Mouse (Mus musculus) kidney, adult 11 months (tissue): ENCODE measurements around the gene Gm20479.

Experiments
- DNase-seq: peaks from one replicate; pipeline ENCODE4 v3.0.0; 2022

Gene Gm20479

DNA sequence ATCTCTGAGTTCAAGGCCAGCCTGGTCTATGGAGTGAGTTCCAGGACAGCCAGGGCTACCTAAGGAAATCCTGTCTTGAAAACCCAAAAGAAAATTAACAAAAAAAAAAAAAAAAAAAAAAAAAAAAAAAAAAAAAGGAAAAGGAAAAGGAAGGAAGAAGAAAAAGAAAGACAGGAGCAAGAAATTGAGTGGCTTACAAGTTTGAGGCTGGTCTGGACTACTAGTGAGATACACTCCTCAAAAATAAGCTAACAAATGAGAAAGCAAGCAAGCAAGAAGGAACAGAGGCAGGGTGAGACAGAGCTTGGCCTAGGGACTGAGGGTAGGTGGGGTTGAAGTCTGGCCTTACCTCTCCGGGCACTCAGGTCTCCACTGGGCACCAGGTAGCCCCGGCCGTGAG lies 47.4 kb downstream of the Gm20479 start:
- no peak for DNase-seq

DNA sequence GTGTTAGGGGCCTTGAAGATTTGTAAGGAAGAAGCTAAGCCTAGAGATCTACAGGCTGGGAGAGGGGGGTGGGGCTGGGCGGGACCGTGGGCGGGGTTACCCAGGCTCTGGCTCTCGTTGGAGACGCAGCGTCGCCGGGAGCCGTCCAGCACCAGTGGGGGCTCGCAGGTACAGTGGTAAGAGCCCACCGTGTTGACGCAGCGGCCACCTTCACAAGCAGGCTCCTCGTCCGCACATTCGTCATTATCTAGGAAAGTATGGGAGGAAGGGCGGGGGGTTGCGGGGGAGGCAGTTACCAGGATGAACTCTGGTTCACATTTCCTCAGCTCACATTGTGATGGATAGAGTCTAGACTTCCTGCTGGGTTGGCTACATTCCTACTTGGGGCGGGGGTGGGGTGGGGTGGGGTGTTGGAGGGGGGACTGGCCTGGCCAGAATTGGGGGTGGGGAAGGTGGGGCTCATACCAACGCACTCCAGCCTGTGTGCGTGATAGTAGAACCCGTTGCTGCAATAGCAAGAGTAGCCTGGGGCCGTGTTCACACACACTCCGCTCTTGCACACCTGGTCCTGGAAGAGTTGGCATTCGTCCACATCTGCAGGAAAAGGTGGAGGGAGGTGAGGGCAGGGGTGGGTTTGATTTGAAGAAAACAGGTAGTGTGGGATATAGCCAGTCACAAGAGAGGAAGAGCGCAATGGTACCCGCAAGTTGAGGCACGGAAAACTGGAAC lies 48.2 kb downstream of the Gm20479 start:
- no peak for DNase-seq

DNA sequence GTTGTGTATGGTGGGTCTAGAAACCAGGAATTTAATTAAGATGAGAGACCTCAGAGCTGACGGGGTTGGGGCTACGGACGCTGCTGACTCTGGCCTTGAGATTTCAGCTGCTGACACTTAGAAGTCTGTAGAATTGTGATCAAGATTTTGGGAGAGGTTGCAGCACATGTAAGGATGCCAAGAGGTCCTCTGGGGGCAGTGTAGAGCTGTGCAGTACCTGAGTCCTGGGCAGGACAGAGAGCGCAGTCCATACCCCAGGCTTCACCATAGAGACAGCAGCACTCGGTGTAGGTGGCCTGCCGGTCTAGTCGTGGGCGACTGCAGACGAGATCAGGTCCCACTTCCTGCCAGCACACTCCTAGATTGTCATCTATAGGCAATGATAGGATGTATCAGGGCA lies 49.7 kb downstream of the Gm20479 start:
- DNase-seq: no peak

DNA sequence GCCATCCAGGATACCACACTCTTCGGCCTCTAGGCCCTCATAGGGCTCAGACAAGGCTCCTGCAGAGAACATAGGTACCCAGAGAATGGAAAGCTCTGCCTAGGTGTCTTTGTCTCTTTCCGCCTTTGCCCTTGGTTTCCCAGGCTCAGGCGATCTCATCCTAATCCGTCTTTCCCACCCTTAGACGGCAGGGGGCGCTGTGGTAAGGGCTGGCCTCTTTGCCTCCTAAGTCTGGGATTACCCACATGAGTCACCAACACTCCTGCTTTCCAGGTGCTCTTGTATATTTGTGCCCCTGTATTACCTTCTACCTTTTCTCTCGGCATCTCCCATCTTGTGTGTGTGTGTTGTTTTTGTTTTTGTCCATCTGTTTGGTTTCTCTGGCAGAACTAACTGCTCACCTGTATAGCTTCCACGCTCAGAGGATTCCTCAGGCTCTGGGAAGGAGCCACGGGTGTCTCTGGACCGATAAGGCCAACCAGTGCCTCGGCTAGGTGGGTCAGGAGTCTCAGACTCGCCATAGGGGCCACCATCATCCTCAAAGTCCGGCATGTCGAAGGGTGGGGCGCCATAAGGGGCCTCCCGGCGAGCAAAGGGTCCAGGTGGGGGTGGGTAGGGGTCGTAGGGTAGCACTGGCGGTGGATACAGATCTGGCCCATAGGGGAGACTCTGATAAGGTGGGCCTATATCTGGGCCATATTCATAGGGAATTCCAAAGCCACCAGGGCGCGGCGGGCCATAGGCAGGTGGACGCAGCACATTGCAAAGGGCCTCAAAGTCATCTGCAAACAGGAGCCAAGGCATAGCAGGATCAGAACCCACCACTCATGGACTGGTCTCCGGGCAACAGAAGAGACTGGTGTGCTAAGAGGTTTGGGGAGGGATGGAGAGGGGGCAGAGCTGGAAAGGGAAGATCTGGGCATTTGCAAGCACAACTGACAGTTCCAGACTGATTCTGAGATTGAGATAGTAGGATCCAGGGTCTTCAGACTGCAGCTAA lies 50.8 kb downstream of the Gm20479 start:
- no peak for DNase-seq

DNA sequence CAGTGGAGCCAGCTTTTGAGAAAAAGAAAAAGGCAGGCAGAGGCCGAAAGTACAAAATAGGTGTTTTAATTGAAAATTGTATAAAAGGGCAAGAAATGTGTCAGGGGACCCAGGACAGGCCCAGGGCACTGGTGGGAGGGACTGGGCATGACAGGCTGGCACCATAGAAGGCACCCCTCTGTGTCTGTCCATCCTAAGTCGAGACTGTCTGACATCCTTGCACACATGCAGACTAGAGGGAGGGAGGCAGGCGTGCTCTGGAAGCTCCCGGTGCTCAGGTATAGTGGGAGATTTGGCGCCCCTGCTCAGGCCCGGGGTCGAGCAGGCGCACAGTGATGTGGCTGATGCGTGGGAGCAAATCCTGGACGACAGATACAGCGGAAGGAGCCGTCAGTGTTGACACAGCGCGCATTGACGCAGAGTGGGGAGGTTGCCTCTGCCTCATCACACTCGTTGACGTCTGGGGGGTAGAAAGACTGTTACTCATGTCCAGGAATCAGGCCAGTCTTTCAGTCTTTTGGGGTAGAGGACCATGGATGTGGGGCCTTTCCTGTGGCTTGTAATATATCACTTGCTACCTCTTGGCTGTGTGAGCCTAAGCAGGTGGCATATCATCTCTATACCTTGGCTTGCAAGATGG lies 52.0 kb downstream of the Gm20479 start:
- DNase-seq: no peak
